Mouse (Mus musculus) kidney, embryonic 16.5 days (tissue): Measurements from ENCODE around the gene Tsks. TPM values are rescaled to one million over a fixed set of nuclear protein-coding genes. Genes with fewer than 3 reads are reported as not detected.

ENCODE experiments used
- ATAC-seq: fragments of 200-750 bp; cut with Nextera tagmentation; 2 replicates; pipeline ENCODE4 v1.8.0; 2017; ENCODE audit warnings: moderate TSS enrichment; ENCODE audit not compliant: low FRiP score, low TSS enrichment
- H3K27ac ChIP-seq: fragments of 300-500 bp; sonication (generic); 2 replicates; pipeline ENCODE4 v1.5.1; 2014; ENCODE audit warnings: low read length
- H3K27me3 ChIP-seq: fragments of 300-500 bp; sonication (generic); 2 replicates; pipeline ENCODE4 v1.6.1; 2014; ENCODE audit warnings: low read length, control low read depth, mixed read lengths; ENCODE audit not compliant: insufficient read depth
- H3K36me3 ChIP-seq: fragments of 300-500 bp; sonication (generic); 2 replicates; pipeline ENCODE4 v1.6.1; 2014; ENCODE audit warnings: low read length, control low read depth, mixed read lengths; ENCODE audit not compliant: insufficient read depth
- H3K4me1 ChIP-seq: fragments of 300-500 bp; sonication (generic); 2 replicates; pipeline ENCODE4 v1.6.1; 2014; ENCODE audit warnings: low read length, control low read depth, mixed read lengths; ENCODE audit not compliant: insufficient read depth
- H3K4me2 ChIP-seq: fragments of 300-500 bp; sonication (generic); replicated peaks from 2 replicates; pipeline ENCODE4 v1.6.1; 2014; ENCODE audit warnings: low read depth, low read length
- H3K4me3 ChIP-seq: fragments of 300-500 bp; sonication (generic); 2 replicates; pipeline ENCODE4 v1.5.1; 2014; ENCODE audit warnings: mild to moderate bottlenecking, low read length
- H3K9ac ChIP-seq: fragments of 300-500 bp; sonication (generic); replicated peaks from 2 replicates; pipeline ENCODE4 v1.6.1; 2014; ENCODE audit warnings: low read length
- H3K9me3 ChIP-seq: fragments of 300-500 bp; sonication (generic); 2 replicates; pipeline ENCODE4 v1.6.1; 2016; ENCODE audit warnings: low read length, control low read depth
- WGBS: fragments of 180-500 bp; shearing (Covaris S2); extraction: QIAGEN DNeasy Blood & Tissue Kit; methylation state at CpG from one replicate; pipeline ENCODE4 v1.1.7; 2014; 5-methylcytosine and 5-hydroxymethylcytosine counted together
- polyA plus RNA-seq: library from polyadenylated mRNA; unstranded; fragments of >200 nt; fragmentation: Nextera tagmentation; extraction: Ambion mirVana; gene quantifications from 2 replicates; pipeline ENCODE4 v1.2.1, GENCODE M21; 2015

Tsks gene
- polyA plus RNA-seq, 1 experiment from 2014 or later = 0.24 TPM

DNA sequence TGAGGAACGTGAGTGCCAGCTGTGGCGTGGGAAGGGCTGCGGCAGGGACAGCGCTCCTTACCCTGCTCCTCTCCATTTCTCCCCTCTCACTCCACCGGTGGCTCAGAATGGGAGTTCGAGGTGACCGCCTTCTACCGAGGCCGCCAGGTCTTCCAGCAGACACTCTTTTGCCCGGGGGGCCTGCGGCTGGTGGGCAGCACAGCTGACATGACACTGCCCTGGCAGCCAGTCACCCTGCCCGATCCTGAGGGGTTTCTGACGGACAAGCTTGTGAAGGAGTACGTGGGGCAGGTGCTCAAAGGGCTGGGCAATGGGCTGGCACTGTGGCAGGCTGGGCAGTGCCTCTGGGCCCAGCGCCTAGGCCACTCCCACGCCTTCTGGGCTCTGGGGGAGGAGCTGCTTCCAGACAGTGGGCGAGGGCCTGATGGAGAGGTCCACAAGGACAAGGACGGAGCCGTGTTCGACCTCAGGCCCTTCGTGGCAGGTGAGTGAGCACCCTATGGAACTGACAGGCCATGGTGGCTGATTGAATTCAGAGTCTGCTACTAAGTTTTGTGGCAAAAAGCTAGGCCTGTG is 57.6 kb downstream of the Tsks start:
- H3K4me3 ChIP-seq = no peak overlapping the region
- WGBS = 72% methylated on average over 21 of the region's 21 CpGs
- ATAC-seq = no peak
- H3K4me1 ChIP-seq = peaks cover 43% of the 10 kb centered on the region
- H3K36me3 ChIP-seq = peaks cover 56% of the 10 kb centered on the region
- no peak overlapping the region for H3K4me2 ChIP-seq
- H3K27me3 ChIP-seq = no peaks in the 10 kb centered on the region
- peak overlapping the region; percentile 20; the same call in 1 of the 2 replicates for H3K27ac ChIP-seq
- H3K9me3 ChIP-seq = no peaks in the 10 kb centered on the region
- 0 out of 2 replicates have a peak overlapping the region, but pooled peaks have one; percentile 16 for H3K9ac ChIP-seq

DNA sequence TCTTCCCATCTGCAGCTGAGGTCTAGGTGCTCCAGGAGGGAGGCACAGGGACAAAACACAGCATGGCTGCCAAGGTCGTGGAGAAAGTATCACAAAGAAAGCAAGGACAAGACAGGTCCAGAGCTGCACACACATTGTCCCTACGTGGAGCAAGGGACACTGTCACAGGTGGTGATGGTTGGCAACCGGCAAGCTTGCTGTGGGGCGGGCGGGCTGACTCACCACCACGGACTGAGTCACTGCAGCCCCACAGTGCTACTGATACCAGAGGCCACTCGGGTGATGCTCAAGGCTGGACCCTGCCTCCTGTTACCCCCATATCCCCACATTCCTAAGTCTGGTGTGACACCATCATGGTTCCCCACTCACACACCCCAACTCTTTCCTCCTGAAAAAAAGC is 59.4 kb downstream of the Tsks start:
- WGBS = 87% methylated on average over 7 of the region's 7 CpGs
- H3K9me3 ChIP-seq = no peaks in the 10 kb centered on the region
- no peak overlapping the region for H3K4me3 ChIP-seq
- H3K4me2 ChIP-seq = no peak overlapping the region
- ATAC-seq = no peak
- H3K36me3 ChIP-seq = peaks cover 75% of the 10 kb centered on the region
- no peak overlapping the region for H3K9ac ChIP-seq
- H3K27me3 ChIP-seq = no peaks in the 10 kb centered on the region
- peaks cover 32% of the 10 kb centered on the region for H3K4me1 ChIP-seq
- no peak overlapping the region for H3K27ac ChIP-seq

GRCm38 (mm10) chr7:45004546-45004945 is 61.5 kb downstream of the Tsks start:
- whole genome bisulfite sequencing = 36% methylated on average over 3 of the region's 3 CpGs
- H3K36me3 ChIP-seq = peaks cover 96% of the 10 kb centered on the region
- H3K4me1 ChIP-seq = peaks cover 17% of the 10 kb centered on the region
- H3K9ac ChIP-seq = no peak overlapping the region
- peak overlapping the region; percentile 56 for H3K27ac ChIP-seq
- no peaks in the 10 kb centered on the region for H3K27me3 ChIP-seq
- no peak overlapping the region for H3K4me2 ChIP-seq
- H3K9me3 ChIP-seq = no peaks in the 10 kb centered on the region
- H3K4me3 ChIP-seq = no peak overlapping the region
- no peak for ATAC-seq

DNA sequence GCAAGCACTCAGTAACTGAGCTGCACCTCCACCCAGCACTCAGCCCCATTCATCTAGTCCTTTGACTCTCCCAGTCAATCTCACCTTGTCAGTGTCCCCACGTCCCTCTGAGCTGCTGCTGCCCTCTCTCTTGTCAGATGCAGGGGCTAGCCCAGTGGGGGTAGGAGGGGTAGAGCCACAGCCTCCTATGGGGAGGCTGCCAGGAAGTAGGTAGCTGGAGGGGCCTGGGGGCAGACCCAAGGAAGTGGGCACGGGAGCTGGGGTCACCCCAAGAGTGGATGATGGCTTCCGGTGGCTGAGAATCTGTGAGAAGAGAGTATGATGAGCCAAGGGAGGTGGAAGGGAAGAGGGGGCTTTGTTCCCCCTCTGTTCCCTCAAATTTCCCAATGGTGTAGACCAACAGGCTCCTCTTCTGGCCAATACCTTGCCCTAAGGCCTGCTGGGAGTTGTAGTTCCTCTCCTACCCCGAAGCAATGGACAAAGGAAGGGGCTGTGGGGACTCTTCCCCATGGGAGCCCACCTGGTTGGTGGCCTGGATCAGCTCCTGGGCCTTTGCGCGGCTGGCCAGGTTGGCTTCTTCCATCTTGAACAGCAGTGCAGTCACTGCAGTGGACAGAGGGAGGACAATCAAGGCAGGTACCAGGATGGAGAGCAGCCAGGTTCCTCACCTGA is 62.5 kb downstream of the Tsks start:
- Histone ChIP-seq H3K36me3 (peaks cover 97% of the 10 kb centered on the region), H3K27me3 (no peaks in the 10 kb centered on the region), H3K9ac (no peak overlapping the region), H3K27ac (no peak overlapping the region), H3K9me3 (no peaks in the 10 kb centered on the region), H3K4me3 (no peak overlapping the region), H3K4me2 (no peak overlapping the region), H3K4me1 (peaks cover 8% of the 10 kb centered on the region)
- no peak for ATAC-seq
- WGBS = 90% methylated on average over 6 of the region's 6 CpGs

DNA sequence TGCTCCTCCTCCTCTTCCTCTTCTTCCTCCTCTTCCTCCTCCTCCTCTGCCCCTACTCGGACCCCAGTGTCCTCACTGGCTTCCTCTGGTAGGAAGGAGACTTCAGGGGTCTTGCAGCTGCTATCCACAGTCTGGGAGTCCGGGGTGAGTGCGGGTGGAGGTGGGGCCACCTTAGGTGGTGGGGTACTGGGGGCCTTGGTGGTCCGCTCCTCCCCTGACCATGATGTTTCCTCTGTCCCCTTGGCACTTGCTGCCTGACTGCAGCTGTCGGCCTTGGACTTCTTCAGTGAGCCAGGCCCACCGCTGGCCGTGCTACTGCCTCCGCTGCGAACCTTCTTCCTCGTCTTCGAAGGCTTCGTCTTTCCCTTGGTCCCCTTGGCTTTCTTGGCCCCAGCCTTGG is 63.5 kb downstream of the Tsks start:
- Histone ChIP-seq H3K9me3 (no peaks in the 10 kb centered on the region), H3K27me3 (no peaks in the 10 kb centered on the region), H3K27ac (no peak overlapping the region), H3K4me2 (no peak overlapping the region), H3K4me1 (0 out of 2 replicates have a peak, but pooled peaks cover 4% of the 10 kb centered on the region), H3K9ac (no peak overlapping the region), H3K4me3 (no peak overlapping the region), H3K36me3 (peaks cover 94% of the 10 kb centered on the region)
- no peak for ATAC-seq
- 90% methylated on average over 12 of the region's 12 CpGs for WGBS

- no peak overlapping the region for H3K27ac ChIP-seq
- H3K36me3 ChIP-seq = peaks cover 94% of the 10 kb centered on the region
- ATAC-seq = no peak
- no peaks in the 10 kb centered on the region for H3K27me3 ChIP-seq
- H3K9me3 ChIP-seq = no peaks in the 10 kb centered on the region
- 0 out of 2 replicates have a peak, but pooled peaks cover 4% of the 10 kb centered on the region for H3K4me1 ChIP-seq
- 92% methylated on average over 29 of the region's 29 CpGs for whole genome bisulfite sequencing
- no peak overlapping the region for H3K4me2 ChIP-seq
- H3K9ac ChIP-seq = no peak overlapping the region
- no peak overlapping the region for H3K4me3 ChIP-seq
Measured at GRCm38 (mm10) chr7:45007141-45007540, 64.1 kb downstream of the Tsks start.

Other genes with a start within 250 kb of the Tsks start
- not detected in 2 replicates for gene Izumo2, start 234.5 kb upstream of the Tsks start, polyA plus RNA-seq
- gene Vrk3, start 194.8 kb upstream of the Tsks start, polyA plus RNA-seq = 54.5 and 54.9 TPM in 2 replicates
- gene Zfp473, start 192.2 kb upstream of the Tsks start, polyA plus RNA-seq = 2.1 and 2.6 TPM in 2 replicates
- 99.9 and 105 TPM in 2 replicates for gene Nup62, start 127.1 kb upstream of the Tsks start, polyA plus RNA-seq
- 1.1 and 1.5 TPM in 2 replicates for gene Il4i1, start 126.8 kb upstream of the Tsks start, polyA plus RNA-seq
- 3.5 and 4.3 TPM in 2 replicates for gene Atf5, start 126.5 kb upstream of the Tsks start, polyA plus RNA-seq
- 117 and 126 TPM in 2 replicates for gene Akt1s1, start 94.2 kb upstream of the Tsks start, polyA plus RNA-seq
- gene Tbc1d17, start 94.1 kb upstream of the Tsks start, polyA plus RNA-seq = 93.9 and 94.9 TPM in 2 replicates
- 38.7 and 40.4 TPM in 2 replicates for gene Pnkp, start 86.1 kb upstream of the Tsks start, polyA plus RNA-seq
- 371 and 404 TPM in 2 replicates for gene Ptov1, start 73.4 kb upstream of the Tsks start, polyA plus RNA-seq
- 136 and 149 TPM in 2 replicates for gene Med25, start 50.5 kb upstream of the Tsks start, polyA plus RNA-seq
- gene Fuz, start 47.1 kb upstream of the Tsks start, polyA plus RNA-seq = 27.7 and 28.4 TPM in 2 replicates
- 72.9 and 75.3 TPM in 2 replicates for gene Ap2a1, start 13.7 kb upstream of the Tsks start, polyA plus RNA-seq
- gene Cpt1c, start 31.6 kb downstream of the Tsks start, polyA plus RNA-seq = 22.4 and 23.8 TPM in 2 replicates
- 681 and 701 TPM in 2 replicates for gene Prmt1, start 43.4 kb downstream of the Tsks start, polyA plus RNA-seq
- gene Irf3, start 54.4 kb downstream of the Tsks start, polyA plus RNA-seq = 109 TPM in 2 replicates
- 56.1 and 61.9 TPM in 2 replicates for gene Bcl2l12, start 55.5 kb downstream of the Tsks start, polyA plus RNA-seq
- 30.6 and 36.4 TPM in 2 replicates for gene Scaf1, start 73.2 kb downstream of the Tsks start, polyA plus RNA-seq
- 42.9 and 44.1 TPM in 2 replicates for gene Rras, start 74.8 kb downstream of the Tsks start, polyA plus RNA-seq
- gene Prr12, start 109.7 kb downstream of the Tsks start, polyA plus RNA-seq = 12.9 and 13.8 TPM in 2 replicates
- 85.2 and 86.3 TPM in 2 replicates for gene Nosip, start 119.2 kb downstream of the Tsks start, polyA plus RNA-seq
- 42.4 and 44.9 TPM in 2 replicates for gene Prrg2, start 119.5 kb downstream of the Tsks start, polyA plus RNA-seq
- 352 and 369 TPM in 2 replicates for gene Rcn3, start 149.0 kb downstream of the Tsks start, polyA plus RNA-seq
- gene Fcgrt, start 160.6 kb downstream of the Tsks start, polyA plus RNA-seq = 93.7 and 114 TPM in 2 replicates
- gene Rps11, start 181.2 kb downstream of the Tsks start, polyA plus RNA-seq = 1,363 and 1,408 TPM in 2 replicates
- 1,083 and 1,117 TPM in 2 replicates for gene Rpl13a, start 185.6 kb downstream of the Tsks start, polyA plus RNA-seq
- 0.18 TPM in 1 of 2 replicates, not detected in the other for gene Gm45713, start 193.0 kb downstream of the Tsks start, polyA plus RNA-seq
- 0.95 and 1.9 TPM in 2 replicates for gene Flt3l, start 193.2 kb downstream of the Tsks start, polyA plus RNA-seq
- 109 and 112 TPM in 2 replicates for gene Pih1d1, start 211.1 kb downstream of the Tsks start, polyA plus RNA-seq
- gene Aldh16a1, start 211.4 kb downstream of the Tsks start, polyA plus RNA-seq = 81.2 and 88.6 TPM in 2 replicates
- gene Slc17a7, start 220.7 kb downstream of the Tsks start, polyA plus RNA-seq = 0.19 and 0.42 TPM in 2 replicates
- not detected in 2 replicates for gene Gfy, start 236.4 kb downstream of the Tsks start, polyA plus RNA-seq
- not detected in 2 replicates for gene Pth2, start 237.8 kb downstream of the Tsks start, polyA plus RNA-seq